Mouse (Mus musculus) limb, embryonic 15.5 days (tissue): ENCODE measurements at regions not wholly inside any gene's neighbourhood (a gene's known extent, or its start where the extent isn't known, plus 50 kb on each side); places are given as distances from the start of the nearest gene placed in this dataset.

Experiments
- ATAC-seq: fragments of 200-750 bp; cut with Nextera tagmentation; 2 replicates; pipeline ENCODE4 v1.8.0; 2017; ENCODE audit warnings: low read depth, moderate TSS enrichment; ENCODE audit not compliant: insufficient number of reproducible peaks, low FRiP score, low TSS enrichment
- H3K27ac ChIP-seq: fragments of 300-500 bp; sonication (generic); 2 replicates; pipeline ENCODE4 v1.5.1; 2015; ENCODE audit warnings: moderate library complexity, mild to moderate bottlenecking, inconsistent platforms
- H3K27me3 ChIP-seq: fragments of 300-500 bp; sonication (generic); 2 replicates; pipeline ENCODE4 v1.6.1; 2015; ENCODE audit warnings: inconsistent platforms
- H3K36me3 ChIP-seq: fragments of 300-500 bp; sonication (generic); 2 replicates; pipeline ENCODE4 v1.6.1; 2015; ENCODE audit warnings: inconsistent platforms
- H3K4me1 ChIP-seq: fragments of 300-500 bp; sonication (generic); 2 replicates; pipeline ENCODE4 v1.6.1; 2015; ENCODE audit warnings: inconsistent platforms
- H3K4me2 ChIP-seq: fragments of 300-500 bp; sonication (generic); 2 replicates; pipeline ENCODE4 v1.6.1; 2015; ENCODE audit warnings: mild to moderate bottlenecking, inconsistent platforms
- H3K4me3 ChIP-seq: fragments of 300-500 bp; sonication (generic); 2 replicates; pipeline ENCODE4 v1.5.1; 2015; ENCODE audit warnings: mild to moderate bottlenecking, inconsistent platforms
- H3K9ac ChIP-seq: fragments of 300-500 bp; sonication (generic); 2 replicates; pipeline ENCODE4 v1.6.1; 2015; ENCODE audit warnings: inconsistent platforms
- H3K9me3 ChIP-seq: fragments of 300-500 bp; sonication (generic); 2 replicates; pipeline ENCODE4 v1.6.1; 2016; ENCODE audit warnings: inconsistent platforms
- WGBS: fragments of 180-500 bp; shearing (Covaris S2); methylation state at CpG from one replicate; pipeline ENCODE4 v1.1.7; 2015; 5-methylcytosine and 5-hydroxymethylcytosine counted together

DNA sequence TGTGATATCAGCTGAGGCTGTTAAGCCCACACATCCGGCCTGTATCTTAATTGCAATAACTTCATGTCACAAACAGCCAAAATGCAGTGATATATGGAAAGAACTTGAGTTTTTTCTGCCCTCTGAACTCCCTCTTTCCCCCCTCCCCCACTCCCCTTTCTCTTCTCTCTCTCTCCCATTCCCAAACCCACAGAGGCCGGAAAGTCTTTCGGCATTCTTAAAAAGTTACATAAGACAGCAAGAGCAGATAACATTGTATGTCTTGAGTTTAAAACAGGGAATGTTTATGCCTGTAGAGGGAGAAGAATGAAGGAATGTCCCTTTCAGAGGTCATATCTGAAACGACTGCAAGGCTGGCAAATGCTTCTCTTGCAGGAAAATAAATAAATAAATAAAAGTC, 154.3 kb upstream of the Phactr1 start:
- 65% methylated on average over 4 of the region's 4 CpGs for WGBS
- H3K4me2 ChIP-seq, result no peak overlapping the region
- no peak for ATAC-seq
- H3K27me3 ChIP-seq, result no peaks in the 10 kb centered on the region
- no peaks in the 10 kb centered on the region for H3K36me3 ChIP-seq
- H3K9ac ChIP-seq, result no peak overlapping the region
- H3K27ac ChIP-seq, result no peak overlapping the region
- no peaks in the 10 kb centered on the region for H3K4me1 ChIP-seq
- no peaks in the 10 kb centered on the region for H3K9me3 ChIP-seq
- H3K4me3 ChIP-seq, result no peak overlapping the region

DNA sequence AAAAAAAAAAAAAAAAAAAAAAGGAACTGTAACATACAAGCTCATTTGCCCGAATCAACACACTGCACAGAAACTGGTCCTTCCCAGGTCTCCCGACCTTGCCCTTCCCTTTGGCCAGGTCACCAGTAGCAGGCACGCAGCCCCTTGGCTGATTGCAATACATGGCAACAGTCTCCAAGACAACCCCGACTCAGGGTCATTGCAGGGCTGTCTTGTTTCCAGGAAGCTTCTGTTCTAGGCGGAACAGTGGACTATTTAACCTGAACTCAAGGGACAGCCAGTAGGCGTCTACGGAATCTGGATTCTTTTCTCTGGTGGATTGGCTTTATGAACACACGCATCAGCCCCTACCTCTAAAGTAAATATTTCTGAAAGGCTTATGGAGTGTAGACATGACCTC, 153.5 kb upstream of the Phactr1 start:
- Histone ChIP-seq H3K36me3 (no peaks in the 10 kb centered on the region), H3K4me3 (no peak overlapping the region), H3K9me3 (no peaks in the 10 kb centered on the region), H3K4me2 (no peak overlapping the region), H3K27me3 (no peaks in the 10 kb centered on the region), H3K27ac (no peak overlapping the region), H3K9ac (no peak overlapping the region), H3K4me1 (no peaks in the 10 kb centered on the region)
- no peak for ATAC-seq
- 51% methylated on average over 8 of the region's 8 CpGs for WGBS

DNA sequence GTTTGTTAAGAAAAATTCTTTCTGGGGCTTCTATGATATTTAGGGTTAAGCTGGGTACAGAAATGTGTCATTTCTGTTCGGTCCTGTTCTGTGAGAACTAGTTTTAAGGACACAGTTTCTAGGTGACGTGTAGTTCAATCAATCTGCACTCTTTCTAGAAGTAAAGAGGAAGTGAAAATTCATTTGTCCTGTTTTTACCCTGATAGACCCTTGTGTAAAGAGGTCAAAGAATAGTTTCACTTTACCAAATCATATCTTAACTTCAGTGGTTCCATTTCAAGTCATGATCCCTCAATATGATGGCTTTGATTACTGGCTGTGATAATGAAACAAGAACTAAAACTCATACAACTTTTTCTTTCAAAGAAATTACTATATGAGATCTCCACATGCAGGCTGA, 152.3 kb upstream of the Phactr1 start:
- H3K9me3 ChIP-seq, result no peaks in the 10 kb centered on the region

DNA sequence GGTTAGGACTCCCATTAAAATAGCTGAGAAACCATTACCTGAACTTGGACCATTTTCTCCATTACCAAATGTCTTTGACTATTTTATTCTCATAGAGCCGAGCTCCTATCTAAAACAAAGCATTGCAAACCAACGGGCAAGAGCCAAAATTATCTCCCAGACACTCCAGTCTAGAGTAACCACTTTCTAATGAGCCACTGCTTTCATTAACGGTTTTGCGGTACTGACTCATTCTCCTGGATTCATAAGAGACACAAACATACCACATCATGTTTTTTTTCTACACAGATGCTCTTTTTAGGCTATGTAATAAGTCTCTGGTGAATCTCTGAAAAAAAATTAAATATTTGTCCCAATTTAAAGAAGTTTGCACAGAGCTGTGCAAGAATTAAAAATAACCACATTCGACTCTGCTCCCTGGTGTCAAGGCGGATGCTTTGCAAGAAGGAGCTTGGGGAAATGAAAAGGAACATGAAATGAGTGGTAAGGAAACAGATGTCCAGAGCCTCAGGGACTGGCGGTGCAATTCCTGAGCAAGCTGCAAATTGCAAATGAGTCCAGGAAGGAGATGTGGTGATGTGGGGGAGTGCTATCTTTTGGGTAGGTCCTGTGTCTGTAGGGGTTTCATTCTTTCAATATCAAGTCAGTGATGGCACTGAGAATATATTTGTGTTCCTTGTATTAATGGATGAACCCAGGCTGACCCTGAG, 143.8 kb upstream of the Phactr1 start:
- H3K4me3 ChIP-seq, result no peak overlapping the region
- H3K4me1 ChIP-seq, result no peaks in the 10 kb centered on the region
- no peak overlapping the region for H3K4me2 ChIP-seq
- H3K9me3 ChIP-seq, result no peaks in the 10 kb centered on the region
- no peak overlapping the region for H3K9ac ChIP-seq
- no peaks in the 10 kb centered on the region for H3K36me3 ChIP-seq
- WGBS, result 56% methylated on average over 7 of the region's 7 CpGs
- H3K27me3 ChIP-seq, result no peaks in the 10 kb centered on the region
- ATAC-seq, result no peak
- no peak overlapping the region for H3K27ac ChIP-seq

More for the DNA sequence above, 152.3 kb upstream of the Phactr1 start:
- no peaks in the 10 kb centered on the region for H3K4me1 ChIP-seq
- ATAC-seq, result no peak
- H3K4me2 ChIP-seq, result no peak overlapping the region
- 84% methylated on average over 2 of the region's 2 CpGs for WGBS
- no peak overlapping the region for H3K9ac ChIP-seq
- H3K4me3 ChIP-seq, result no peak overlapping the region
- H3K27ac ChIP-seq, result no peak overlapping the region
- H3K27me3 ChIP-seq, result no peaks in the 10 kb centered on the region
- no peaks in the 10 kb centered on the region for H3K36me3 ChIP-seq

DNA sequence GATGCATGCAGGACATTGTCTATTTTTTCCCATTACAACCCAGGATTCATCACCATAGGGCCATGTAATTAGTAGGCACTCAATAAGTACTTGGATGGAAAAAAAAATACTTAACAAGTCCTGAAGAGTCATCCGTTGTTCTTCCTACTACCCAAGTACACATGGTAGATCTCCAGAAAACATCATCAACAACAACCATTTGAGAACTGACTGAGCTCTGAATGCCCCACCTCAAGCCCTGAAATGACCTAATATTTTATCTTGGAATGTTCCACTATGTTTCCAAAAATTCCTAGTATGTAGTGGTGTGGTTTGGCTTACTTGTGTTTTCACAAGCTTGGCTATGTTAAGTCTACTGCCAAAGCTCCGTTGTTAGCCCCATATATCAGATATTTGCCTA, 142.4 kb upstream of the Phactr1 start:
- WGBS, result 81% methylated on average over 2 of the region's 2 CpGs
- ATAC-seq, result no peak
- H3K9me3 ChIP-seq, result no peaks in the 10 kb centered on the region

DNA sequence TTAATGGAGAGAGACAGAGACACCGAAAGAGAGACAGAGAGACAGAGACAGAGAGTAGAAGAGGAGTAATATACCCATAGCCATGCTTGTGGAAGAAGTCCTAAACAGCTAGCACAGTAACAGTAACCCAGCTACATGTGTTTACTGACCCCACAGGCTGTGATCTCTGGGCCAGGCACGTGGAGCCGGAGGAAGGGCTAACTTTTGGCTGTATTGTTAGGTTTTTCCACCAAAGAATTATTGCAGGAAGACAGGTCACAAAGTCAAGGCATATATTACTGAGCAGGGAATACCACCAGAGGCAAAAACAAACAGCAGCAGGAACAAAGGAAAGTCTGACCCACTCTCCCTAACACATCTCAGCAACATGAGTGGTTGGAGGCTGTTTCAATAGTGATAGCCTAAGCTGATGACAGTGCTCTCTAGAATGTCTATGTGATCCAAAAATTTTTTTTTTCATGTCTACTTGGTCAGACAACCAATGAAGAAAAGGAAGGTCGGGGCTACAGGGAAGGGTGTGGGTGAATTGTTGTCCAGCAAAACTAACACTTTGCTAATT, 135.8 kb upstream of the Phactr1 start:
- no peak overlapping the region for H3K9ac ChIP-seq
- no peak for ATAC-seq
- H3K4me1 ChIP-seq, result 0 out of 2 replicates have a peak, but pooled peaks cover 2% of the 10 kb centered on the region
- H3K9me3 ChIP-seq, result no peaks in the 10 kb centered on the region
- H3K27ac ChIP-seq, result no peak overlapping the region
- no peak overlapping the region for H3K4me2 ChIP-seq
- no peaks in the 10 kb centered on the region for H3K36me3 ChIP-seq
- 53% methylated on average over 4 of the region's 4 CpGs for WGBS
- H3K27me3 ChIP-seq, result no peaks in the 10 kb centered on the region
- no peak overlapping the region for H3K4me3 ChIP-seq

More for the DNA sequence above, 142.4 kb upstream of the Phactr1 start:
- Histone ChIP-seq H3K9ac (no peak overlapping the region), H3K27ac (no peak overlapping the region), H3K4me2 (no peak overlapping the region), H3K4me3 (no peak overlapping the region), H3K36me3 (no peaks in the 10 kb centered on the region), H3K27me3 (no peaks in the 10 kb centered on the region), H3K4me1 (no peaks in the 10 kb centered on the region)

DNA sequence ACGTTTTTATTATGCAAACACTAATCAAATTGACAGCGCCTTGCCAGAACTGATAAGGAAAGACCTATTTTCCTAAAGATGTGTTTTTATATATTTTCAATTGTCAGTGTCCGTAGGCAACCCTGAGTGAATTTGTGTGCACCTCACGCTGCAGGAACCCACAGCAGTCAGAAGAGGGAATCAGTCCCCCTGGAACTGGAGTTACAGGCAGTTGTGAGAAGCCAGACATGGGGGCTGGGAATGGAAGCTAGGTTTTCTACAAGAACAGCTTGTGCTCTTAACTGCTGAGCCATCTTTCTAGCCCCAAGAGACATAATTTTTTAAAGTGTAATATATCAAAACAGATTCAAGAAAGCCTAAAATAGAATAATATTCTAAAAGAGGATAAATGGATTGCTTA, 134.0 kb upstream of the Phactr1 start:
- no peaks in the 10 kb centered on the region for H3K36me3 ChIP-seq
- WGBS, result 67% methylated on average over 4 of the region's 4 CpGs
- no peaks in the 10 kb centered on the region for H3K9me3 ChIP-seq
- H3K4me3 ChIP-seq, result no peak overlapping the region
- no peak overlapping the region for H3K4me2 ChIP-seq
- 0 out of 2 replicates have a peak, but pooled peaks cover 2% of the 10 kb centered on the region for H3K4me1 ChIP-seq
- H3K27ac ChIP-seq, result no peak overlapping the region
- no peak overlapping the region for H3K9ac ChIP-seq
- H3K27me3 ChIP-seq, result no peaks in the 10 kb centered on the region
- no peak for ATAC-seq

DNA sequence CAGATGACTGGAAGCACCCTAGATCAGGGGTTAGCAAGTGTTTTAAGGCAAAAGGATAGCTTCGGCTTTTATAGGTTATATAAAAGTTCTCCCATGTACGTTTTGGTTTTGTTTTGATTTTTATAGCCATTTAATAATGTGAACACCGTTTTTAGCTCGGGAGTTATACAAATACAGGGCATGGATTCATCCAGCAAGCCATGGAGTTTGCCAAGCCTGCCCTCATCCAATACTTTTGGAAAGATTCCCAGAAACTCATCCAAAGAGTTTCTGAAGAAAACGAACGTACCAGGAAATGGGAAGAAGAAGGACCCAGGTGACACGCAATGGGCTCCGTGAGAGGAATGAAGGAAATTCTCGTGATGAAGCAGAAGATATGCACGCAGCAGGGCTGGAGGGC, 133.6 kb upstream of the Phactr1 start:
- Histone ChIP-seq H3K9ac (no peak overlapping the region), H3K4me2 (no peak overlapping the region), H3K27me3 (no peaks in the 10 kb centered on the region), H3K36me3 (no peaks in the 10 kb centered on the region), H3K9me3 (no peaks in the 10 kb centered on the region), H3K4me3 (no peak overlapping the region), H3K4me1 (0 out of 2 replicates have a peak, but pooled peaks cover 2% of the 10 kb centered on the region), H3K27ac (no peak overlapping the region)
- WGBS, result 57% methylated on average over 10 of the region's 10 CpGs
- no peak for ATAC-seq

DNA sequence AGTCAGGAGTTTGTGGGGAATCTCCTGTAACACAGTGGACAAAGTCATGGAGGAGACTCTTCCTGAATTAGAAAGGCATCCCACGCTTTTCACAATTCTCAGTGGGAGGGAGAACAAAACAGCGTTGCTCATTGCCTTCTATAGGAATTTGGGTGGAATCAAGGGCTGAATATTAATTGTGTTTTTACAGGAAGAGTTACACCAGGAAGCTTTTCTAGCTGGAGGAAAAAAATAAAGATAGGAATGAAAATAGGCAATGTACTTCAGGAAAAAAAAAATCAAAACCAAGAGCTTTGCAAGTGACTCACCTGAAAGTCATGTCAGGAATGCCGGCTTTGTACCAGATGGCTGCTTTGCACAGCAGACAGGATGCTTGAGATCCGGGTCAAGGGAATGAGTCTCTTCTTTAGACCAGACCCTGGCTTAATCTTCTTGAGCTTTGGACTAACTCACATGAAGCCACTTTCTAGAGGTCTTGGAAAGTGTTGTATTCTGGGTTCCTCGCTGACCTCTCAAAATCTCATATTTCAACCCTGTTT, 131.3 kb upstream of the Phactr1 start:
- Histone ChIP-seq H3K27me3 (no peaks in the 10 kb centered on the region), H3K4me2 (no peak overlapping the region), H3K4me3 (no peak overlapping the region), H3K27ac (no peak overlapping the region), H3K9ac (no peak overlapping the region), H3K36me3 (no peaks in the 10 kb centered on the region), H3K9me3 (no peaks in the 10 kb centered on the region), H3K4me1 (peaks cover 6% of the 10 kb centered on the region; the same call in 1 of the 2 replicates)
- 56% methylated on average over 5 of the region's 5 CpGs for WGBS
- ATAC-seq, result no peak

DNA sequence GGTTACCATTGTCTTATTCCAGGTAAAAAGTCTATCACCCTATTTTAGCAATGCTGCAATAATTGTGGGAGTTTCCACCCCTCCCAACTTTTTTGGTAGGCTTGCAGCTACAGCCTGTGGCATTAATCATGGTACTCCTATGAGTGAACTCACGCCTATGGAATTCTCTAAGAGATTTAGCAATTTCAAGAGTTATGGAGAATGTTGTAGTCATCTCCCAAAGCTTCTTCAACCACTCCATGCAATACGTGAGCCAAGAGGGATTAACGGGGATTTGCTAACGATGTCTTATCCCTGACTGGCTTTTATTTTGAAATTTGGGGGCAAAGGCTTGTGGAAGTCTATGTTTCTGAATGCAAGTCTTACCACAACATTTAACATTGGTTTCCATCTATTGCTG, 125.5 kb upstream of the Phactr1 start:
- no peak overlapping the region for H3K4me3 ChIP-seq
- H3K36me3 ChIP-seq, result no peaks in the 10 kb centered on the region
- H3K9me3 ChIP-seq, result no peaks in the 10 kb centered on the region
- no peak overlapping the region for H3K27ac ChIP-seq
- H3K9ac ChIP-seq, result no peak overlapping the region
- no peak for ATAC-seq
- H3K27me3 ChIP-seq, result no peaks in the 10 kb centered on the region
- peaks cover 4% of the 10 kb centered on the region; the same call in 1 of the 2 replicates for H3K4me1 ChIP-seq
- 73% methylated on average over 4 of the region's 4 CpGs for WGBS
- no peak overlapping the region for H3K4me2 ChIP-seq

DNA sequence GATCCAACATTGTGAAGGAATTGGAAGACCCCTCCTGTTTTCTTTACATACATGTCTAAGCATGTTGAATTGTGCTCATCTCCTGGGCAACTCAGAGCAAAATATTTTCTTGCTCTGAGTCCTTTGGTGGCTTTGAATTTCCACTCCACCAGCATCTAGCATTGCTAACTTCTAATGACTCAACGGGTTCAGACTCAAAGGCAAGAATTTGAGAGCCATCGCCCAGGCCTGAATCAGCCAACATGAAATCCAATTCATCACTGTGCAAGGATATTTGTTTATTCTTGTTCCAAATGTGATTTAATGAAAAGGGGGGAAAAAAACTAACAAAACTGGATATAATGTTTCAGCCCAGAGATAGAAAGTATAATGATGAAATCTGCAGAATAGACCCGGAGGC, 121.9 kb upstream of the Phactr1 start:
- Histone ChIP-seq H3K36me3 (no peaks in the 10 kb centered on the region), H3K4me3 (no peak overlapping the region), H3K27ac (no peak overlapping the region), H3K9ac (no peak overlapping the region), H3K4me2 (no peak overlapping the region), H3K9me3 (no peaks in the 10 kb centered on the region), H3K4me1 (no peaks in the 10 kb centered on the region), H3K27me3 (no peaks in the 10 kb centered on the region)
- no peak for ATAC-seq
- 84% methylated on average over 3 of the region's 3 CpGs for WGBS

DNA sequence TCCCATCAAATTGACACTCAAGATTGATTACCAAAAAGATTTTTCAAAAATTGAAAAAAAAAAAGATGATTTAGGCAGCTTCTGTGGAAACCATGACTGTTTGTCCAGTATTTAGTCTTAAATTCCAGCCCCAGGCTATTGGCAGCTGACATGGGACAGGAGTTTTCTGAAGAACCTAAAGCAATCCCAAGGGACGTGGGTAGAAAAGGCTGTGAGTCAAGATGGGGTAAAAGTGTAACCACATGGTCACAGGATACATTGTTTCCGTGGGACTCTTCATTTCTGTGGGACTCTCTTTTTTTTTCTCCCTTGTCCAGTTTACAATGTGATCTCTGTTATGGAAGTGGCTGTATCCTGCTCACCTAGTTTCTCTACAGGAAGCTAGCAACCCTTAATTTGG, 119.0 kb upstream of the Phactr1 start:
- Histone ChIP-seq H3K9ac (no peak overlapping the region), H3K4me3 (no peak overlapping the region), H3K4me2 (no peak overlapping the region), H3K36me3 (no peaks in the 10 kb centered on the region), H3K27me3 (no peaks in the 10 kb centered on the region), H3K27ac (no peak overlapping the region), H3K4me1 (no peaks in the 10 kb centered on the region), H3K9me3 (no peaks in the 10 kb centered on the region)
- WGBS, result 71% methylated on average over 2 of the region's 2 CpGs
- no peak for ATAC-seq
